Mouse (Mus musculus) liver, embryonic 14.5 days (tissue): ENCODE measurements around the gene Fhod1.

Experiments used
- CTCF ChIP-seq: IDR thresholded peaks from 2 replicates; pipeline ENCODE4 v1.5.1; 2016; ENCODE audit warnings: antibody characterized with exemption, low read depth, control low read depth
- EP300 ChIP-seq: IDR thresholded peaks from 2 replicates; pipeline ENCODE4 v1.6.1; 2016; ENCODE audit warnings: antibody characterized with exemption, low read depth

DNA sequence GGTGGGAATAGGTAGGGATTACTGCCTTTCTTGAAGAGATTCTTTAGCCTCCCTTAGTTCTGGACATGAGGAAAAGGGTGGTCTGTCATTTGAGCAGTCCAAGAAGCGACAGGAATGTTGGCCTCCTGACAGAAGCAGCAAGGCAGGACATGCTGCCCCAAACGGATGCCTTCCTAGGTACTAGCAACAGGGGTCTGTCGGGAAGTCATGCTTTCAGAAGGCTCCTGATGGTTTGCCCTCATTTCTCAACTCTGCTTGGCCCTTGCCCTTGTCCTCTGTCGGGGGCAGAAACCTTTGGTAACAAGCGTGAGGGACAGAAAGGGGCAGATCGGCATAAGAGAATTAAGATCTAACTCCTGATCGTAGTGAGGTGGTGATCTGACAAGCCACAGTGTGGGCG, 37.6 kb downstream of the Fhod1 start:
- TF ChIP-seq CTCF (no peak), EP300 (no peak)
